Mouse (Mus musculus): Measurements from ENCODE around the gene Adgrg1.

DNA sequence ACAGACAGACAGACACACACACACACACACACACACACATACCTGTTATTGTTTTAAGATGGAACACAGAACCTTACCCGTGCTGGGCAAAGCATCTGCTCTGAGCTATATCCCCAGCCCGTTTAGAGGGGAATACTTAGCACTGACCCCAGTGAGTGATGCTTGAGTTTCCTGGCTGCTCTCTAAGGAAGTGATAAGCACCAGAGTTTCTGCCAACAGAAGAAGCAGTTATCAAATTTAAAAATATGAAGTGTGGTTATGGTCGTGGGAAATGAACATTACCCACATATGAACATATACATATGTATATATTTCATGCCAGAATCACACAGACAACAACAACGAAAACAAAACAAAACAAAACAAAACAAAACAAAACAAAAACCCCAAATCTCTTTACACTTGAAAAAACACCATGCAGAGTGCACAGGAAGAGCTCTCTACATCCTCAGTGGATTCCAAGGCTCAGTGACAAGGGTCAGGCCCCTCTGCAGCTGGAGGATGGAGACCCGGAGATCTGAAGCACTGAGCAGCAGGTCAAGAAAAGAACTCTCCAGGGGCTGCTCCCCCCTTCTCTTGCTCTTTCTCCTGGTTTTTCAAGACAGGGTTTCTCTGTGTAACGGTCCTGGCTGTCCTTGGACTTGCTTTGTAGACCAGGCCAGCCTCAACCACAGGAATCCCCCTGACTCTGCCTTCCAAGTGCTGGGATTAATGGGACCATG is 85.4 kb downstream of the Adgrg1 start:
- no peak for TF ChIP-seq POLR2A (IDR thresholded peaks at IDR 0.05; ENCODE audit: extremely low read depth, insufficient read depth, low read length)
- no peak for TF ChIP-seq CTCF (IDR thresholded peaks at IDR 0.05; ENCODE audit: low read depth, low read length)
